Mouse (Mus musculus) cerebellum, adult 9-10 months (tissue): ENCODE measurements around the gene Cend1.
"Not testable (repeated sequence)": the region's sequence is repeated elsewhere in the genome, so short reads cannot be mapped to it uniquely, and the experiment has no call there.

ENCODE experiments used
- DNase-seq: peaks from one replicate; pipeline ENCODE4 v3.0.0; 2022

The Cend1 gene

DNA sequence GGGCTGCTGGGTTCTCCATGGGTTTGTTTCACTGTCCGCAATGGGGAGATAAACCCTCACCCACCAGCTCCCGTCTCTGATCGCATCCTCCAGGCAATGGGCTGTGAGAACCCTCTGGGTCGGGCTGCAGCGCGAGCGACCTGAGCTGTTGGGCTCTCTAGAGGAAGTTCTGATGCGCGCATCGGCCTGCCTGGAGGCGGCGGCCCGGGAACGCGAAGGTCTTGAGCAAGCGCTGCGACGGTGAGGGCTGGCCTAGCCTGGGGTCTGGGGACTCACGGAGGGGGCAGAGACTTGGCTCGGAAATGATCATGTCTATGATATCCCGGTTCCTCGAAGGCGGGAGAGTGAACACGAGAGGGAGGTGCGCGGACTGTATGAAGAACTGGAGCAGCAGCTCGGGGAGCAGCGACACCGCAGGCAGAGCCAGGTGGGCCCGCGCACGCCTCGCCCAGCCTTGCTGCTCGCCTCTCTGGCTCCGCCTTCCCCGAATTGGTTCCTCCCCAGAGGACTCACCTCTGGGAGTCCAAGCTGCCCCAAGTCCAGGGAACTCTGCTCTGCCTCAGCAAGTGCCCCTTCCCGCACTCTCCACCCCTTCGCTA, 35.4 kb upstream of the Cend1 start:
- no peak for DNase-seq

DNA sequence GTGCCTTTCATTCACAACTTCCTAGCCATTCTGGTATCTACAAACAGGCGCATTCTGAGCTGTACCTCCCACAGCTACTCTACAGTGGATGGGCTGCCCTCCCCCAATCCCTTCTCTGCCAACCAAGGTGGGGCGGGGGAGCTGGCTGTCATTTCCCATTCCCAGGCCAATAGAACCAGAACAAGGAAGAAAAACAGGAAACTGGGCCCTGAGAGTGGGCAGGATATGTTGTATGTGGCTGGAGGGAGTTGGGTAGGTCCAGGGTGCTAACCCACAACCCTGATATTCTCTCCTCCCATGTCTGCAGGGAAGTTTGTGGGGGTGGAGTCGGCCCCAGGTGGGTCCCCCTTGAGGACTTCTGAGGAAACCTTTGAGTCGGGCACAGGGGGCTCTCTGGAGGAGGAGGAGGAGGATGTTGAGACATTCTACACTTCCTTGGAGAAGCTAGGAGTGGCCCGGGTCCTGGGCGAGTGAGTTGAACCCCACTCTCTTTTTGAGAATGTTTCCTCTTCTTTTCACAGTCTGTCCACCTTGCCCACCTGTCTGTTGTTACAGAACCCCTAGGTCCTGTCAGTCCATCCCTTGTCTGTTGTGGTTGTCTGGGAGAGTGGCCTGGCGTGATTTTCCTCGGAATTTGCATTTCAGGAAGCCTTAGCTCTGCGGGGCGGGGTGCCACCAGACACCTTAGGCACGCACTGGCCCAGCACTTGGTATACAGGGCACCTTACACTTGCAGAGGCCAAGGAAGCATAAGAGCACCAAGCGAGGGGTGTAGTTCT, 34.7 kb upstream of the Cend1 start:
- no peak for DNase-seq

DNA sequence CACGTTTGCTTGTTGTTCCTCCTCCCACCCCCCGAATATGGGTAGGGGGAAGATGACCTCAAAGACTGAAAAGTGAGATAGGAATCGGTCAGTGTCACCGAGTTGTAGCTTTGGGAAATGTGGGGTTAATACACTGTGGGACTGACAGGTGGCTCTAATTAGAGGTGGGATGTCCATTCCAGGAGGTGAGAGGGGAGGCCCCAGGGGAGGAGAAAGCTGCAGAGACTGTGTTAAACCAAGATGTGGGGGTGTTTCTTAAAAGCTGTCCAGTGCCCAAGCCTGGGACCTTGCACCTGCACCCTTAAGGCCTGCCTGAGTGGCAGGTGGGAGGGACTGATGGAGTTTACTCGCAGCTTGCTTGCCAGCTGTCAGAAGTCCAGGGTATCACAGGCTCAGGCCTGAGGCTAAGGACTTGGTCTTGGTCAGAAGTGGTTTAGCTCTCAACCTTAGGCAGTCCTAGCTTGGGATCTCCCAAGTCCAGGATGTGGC, 33.1 kb upstream of the Cend1 start:
- DNase-seq: no peak

DNA sequence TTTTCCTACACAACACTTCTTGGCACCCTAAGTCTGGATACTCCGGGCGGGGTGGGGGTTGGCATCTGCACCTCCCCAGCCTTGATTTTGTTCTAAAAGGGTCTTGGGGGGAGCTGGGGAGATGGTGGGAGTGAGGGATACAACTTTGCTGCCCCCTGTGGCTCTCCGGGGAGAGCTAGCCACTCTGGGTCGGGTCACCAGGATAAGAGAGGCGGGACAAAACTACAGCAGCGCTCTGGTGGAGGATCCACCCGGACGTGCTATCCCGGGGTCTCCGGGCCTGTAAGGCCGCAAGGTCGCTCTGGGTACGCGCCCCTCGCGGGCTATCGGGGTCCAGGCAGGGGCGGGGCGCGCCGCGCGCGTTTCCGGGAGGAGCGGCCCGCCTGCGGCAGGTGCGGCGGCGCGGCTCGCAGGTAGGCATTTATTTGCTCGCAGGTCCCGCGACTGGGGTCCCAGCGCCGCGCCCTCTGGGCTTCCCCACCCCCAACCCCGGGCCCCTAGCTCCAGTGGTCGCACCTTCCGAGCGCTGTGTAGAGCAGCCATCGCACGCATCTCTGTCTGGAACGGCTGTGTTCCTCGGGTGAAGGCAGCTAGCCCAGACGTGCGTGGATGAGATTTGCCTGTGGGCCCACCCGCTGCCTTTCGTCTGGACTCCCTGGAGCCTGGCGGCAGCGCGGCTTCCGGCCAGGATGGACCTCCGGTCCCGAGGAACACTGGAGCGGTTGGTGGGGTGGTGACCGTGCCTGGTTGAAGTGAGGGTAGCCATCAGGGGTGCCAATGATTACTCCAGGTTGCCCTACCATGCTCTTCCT, 32.4 kb upstream of the Cend1 start:
- DNase-seq: no peak

DNA sequence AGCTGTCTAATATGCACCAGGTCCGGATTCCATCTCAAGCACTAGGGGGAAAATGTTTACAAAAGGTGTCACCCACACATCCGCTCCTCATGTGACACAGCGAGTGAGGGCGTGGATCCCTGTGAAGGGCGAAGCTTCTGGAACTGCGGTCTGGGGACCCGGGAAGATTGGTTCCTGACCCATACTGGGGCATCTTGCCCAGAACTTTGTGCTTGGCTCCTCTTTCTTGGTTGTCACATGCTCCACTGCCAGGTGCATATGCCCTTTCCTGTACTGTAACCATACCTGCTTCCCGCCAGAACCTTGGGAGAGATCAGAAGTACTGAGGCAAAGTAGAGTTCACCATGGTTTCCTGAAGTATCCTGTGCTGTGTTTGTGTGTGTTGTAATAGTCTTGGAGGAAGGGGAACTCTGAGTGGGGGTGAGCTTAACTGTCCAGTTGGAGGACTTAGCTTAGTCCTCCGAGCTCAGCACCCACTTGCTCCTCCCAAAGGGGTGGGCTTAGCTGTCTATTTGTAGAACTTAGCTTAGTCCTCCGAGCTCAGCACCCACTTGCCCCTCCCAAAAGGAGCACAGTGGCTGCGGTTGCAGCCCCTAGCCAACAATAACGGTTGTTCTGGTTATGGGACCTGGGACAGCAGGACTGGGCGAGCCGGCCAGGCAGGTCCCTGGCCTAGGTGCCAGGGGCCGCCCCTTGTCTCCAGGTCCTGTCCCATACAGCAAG, 31.3 kb upstream of the Cend1 start, which contains the start of gene Cracr2b:
Gene Cracr2b (plus strand): TSS at position 704 of the 723 bp plus-strand sequence.
- DNase-seq: no peak

DNA sequence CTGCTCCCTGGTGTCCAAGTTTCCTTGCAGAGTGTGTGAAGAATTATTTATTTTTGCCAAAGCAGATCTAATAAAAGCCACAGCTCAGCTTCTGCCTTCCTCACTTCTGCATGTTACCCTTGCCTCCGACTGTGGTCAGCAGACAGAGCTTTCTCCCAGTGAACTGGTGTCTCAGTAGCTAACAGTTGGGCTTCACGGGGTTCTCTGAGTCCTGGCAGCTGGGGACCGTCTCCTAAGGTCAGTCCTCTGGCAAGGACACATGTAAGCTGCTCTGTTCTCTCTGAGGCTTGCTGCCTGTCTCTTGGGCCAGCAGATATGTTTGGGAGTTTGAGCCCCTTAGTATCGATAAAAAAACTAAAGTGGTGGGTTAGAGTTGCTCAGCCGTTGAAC, 30.7 kb upstream of the Cend1 start:
- DNase-seq: no peak

DNA sequence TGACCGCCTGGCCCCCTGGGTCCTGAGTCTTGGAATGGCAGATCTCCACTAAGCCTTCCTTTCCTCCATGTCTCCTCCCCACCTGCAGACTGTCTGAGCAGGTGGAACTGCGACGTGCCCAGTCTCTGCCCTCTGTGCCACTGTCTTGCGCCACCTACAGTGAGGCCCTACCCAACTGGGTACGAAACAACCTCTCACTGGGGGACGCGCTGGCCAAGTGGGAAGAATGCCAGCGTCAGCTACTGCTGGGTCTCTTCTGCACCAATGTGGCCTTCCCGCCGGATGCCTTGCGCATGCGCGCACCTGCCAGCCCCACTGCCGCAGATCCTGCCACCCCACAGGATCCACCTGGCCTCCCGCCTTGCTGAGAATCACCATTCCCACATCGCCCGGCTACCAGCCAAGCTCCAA, 30.0 kb upstream of the Cend1 start:
- DNase-seq: peak; percentile 88

DNA sequence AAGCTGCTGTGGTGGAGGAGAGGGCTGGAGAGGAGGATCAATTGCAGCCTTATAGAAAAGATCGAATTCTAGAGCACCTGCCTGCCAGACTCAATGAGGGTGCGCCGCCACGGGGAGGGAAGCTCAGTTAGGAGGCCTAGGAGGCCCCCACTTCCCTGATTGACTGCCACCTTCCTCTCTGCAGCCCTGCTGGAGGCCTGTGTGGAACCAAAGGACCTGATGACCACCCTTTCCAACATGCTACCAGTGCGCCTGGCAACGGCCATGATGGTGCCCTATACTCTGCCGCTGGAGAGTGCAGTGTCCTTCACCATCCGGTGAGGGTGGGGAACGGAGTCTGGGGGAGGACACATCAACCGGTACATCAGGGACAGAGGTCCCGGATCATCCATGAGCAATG, 29.4 kb upstream of the Cend1 start:
- DNase-seq: no peak

DNA sequence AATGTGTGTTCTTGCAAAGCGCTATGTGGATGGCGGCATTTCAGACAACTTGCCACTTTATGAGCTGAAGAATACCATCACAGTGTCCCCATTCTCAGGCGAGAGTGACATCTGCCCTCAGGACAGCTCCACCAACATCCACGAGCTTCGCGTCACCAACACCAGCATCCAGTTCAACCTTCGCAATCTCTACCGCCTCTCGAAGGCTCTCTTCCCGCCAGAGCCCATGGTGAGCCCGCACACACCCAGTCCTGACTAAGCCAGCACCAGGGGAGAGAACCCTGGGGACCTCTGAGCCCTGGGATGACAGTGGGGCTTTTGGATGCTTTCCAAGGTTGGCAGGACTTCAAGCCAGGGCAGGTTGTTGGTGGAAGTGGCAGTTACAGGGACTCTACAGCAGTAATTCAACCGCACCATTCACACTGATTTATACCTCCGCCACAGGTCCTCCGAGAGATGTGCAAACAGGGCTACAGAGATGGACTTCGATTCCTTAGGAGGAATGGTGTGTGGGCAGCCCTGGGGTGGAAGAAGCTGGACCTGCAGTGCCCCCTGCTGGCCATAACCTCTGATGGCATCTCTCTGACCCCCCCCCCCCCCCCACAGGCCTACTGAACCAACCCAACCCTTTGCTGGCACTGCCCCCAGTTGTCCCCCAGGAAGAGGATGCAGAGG, 28.8 kb upstream of the Cend1 start:
- peak; percentile 77 for DNase-seq

DNA sequence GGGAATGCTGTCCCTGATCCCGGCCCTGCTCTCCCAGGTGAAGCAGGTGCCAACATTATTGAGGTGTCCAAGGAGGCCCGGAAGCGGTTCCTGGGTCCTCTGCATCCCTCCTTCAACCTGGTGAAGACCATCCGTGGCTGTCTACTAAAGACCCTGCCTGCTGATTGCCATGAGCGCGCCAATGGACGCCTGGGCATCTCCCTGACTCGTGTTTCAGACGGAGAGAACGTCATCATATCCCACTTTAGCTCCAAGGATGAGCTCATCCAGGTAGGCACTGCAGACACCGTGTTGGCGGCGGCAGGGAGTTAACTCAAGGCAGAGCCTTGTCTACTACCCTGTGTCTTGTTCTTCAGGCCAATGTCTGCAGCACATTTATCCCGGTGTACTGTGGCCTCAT, 27.9 kb upstream of the Cend1 start:
- DNase-seq: no peak

DNA sequence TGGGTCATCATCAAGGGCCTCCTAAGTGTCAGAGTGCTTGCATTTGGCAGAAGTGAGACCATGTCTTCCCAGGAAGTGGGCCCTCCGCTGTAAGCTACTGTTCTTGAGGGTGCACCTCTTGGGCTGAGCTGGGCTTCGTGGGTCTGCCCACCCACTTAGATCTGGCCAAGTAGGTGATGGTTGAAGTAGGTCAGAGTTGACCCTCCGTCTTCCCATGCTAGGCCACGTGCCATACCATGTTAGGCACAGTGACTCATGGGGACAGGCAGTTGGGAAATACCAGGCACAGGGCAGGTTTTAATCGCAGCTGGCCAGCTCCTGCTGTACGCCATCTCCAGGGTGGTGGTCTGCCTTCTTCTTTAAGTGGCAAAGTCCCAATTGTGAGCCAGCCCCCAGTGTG, 27.4 kb upstream of the Cend1 start:
- no peak for DNase-seq

DNA sequence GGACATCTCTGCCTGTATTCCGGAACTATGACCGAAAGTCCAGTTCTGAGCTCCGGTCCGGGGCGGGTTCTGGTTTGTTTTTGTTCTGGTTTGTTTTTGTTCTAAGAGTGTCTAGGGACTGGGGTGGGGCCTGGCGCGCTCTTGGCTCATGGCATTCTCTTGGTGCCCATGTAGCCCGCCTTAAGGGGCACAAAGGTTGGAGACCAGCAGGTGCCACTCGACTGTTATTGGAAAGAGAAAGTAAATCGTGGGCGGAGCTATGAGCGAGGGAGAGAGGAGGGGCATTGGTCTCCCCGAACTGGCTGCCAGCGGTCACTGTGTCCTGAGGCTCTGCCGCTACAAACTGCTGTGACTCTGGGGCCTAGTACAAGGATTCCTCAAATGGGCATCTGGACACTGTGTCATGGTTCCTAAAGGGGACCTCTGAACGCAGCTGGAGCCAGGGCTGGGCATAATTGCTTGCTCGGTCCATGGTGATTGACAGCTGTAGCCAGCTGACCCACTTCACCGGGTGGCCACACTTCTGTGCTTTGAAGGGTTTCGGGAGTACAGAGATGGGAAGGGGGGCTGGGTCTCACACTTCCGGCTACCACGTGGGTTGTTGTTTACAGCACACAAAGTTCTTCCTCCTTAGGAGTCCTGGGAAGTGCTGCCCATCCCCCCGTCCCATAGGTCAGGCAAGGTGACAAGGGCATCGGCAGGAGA, 26.5 kb upstream of the Cend1 start:
- peak; percentile 84 for DNase-seq

DNA sequence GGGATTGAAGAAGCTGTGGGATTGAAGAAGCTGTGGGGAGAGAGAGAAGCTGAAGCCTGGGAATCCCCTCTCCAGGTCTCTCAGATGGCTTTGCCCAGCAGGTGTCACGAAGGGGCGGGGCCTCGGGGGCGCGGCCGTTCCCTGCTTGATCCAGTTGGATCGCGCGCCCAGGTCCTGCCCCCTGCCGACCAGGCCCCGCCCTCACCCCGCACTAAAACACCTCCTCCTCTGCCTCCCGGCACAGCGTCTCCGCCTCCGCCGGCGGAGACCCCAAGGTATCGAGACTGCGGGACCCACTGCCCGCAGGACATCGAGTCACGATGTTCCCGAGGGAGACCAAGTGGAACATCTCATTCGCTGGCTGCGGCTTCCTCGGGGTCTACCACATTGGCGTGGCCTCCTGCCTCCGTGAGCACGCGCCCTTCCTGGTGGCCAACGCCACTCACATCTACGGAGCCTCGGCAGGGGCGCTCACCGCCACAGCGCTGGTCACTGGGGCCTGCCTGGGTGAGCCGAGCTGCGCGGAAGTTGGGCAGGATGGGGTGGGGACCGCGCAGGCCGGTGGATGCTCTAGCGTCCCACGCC, 25.8 kb upstream of the Cend1 start, which contains the start of gene Pnpla2:
Gene Pnpla2 (plus strand): TSS at position 232 of the 585 bp plus-strand sequence.
- DNase-seq: peak; percentile 90

DNA sequence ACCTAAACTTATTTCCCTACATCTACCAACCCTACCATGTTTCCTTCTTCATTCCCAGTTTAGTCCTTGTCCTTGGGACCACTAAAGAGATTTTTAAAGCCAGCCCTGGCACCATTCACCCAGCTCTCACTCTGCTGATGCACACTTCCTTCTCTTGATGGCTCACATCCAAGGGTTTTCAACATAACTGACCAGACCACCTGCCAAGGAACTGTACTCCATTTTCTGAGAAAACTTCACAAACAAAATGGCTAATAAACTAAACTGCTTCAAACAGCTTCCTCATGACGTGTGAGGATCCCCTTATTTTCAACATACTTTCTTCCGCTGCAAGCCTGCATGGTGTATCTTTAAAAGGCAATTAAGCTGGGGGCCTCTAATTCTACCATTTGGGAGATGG, 24.3 kb upstream of the Cend1 start:
- DNase-seq: no peak

DNA sequence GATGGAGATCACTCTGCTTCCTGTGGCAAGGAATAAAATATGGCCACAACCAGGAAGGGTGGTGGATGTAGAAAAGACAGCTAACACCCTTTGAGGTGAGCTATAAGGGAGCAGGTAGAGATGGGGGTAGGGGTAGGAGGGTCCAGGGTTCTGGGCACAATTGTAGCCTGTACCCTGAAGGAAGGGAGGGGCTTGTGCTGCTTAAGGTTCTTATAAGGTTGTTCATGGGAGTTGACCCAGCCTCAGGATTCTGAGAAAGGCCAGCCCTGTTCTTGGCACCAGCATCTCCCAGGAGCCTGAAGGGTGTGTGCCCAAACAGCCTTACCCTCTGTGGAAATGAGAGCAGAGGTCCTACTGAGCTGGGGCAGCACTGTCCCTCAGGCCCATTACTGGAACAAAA, 22.6 kb upstream of the Cend1 start:
- no peak for DNase-seq

DNA sequence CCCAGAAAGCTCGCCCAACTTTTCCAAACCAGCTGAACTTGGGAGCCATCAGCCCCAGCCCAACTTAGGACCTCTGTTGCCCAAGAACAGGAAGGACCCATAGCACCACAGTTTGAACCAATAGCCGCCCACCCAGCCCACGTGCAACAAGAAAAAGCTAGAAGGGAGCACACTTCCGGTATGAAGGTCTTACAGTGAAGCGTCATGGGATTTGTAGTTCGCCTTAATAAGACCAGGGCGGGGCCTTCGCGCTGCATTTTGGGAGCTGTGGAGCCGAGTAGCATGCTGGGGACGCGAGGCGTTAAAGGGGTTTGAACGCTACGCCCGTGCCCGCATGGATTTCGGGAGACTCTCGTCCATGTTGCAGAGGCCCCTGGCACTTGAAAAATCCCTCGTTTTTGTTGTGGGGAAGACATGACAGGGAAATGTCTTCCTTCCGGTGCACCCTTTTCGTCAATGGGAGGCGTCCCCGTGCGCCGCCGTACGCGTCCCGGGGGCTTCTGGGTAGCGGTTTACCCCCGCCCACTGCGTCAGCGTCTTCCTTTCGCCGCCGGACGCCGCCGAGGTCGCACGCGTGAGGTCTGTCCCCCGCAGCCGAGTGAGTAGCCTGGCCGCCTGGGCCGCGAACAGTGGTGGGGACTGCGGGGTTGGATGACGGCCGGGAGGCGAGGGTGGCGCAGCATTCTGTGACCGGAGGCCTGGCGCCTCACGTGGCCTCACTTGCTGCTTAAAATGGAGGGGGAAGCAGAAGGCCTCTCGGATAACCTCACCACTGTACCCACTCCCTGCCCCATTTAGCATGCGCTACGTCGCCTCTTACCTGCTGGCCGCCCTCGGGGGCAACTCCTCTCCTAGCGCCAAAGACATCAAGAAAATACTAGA, 18.1 kb upstream of the Cend1 start, which contains the start of gene Rplp2:
Gene Rplp2 (plus strand): TSS at position 261 of the 882 bp plus-strand sequence.
- peak; percentile 94 for DNase-seq

DNA sequence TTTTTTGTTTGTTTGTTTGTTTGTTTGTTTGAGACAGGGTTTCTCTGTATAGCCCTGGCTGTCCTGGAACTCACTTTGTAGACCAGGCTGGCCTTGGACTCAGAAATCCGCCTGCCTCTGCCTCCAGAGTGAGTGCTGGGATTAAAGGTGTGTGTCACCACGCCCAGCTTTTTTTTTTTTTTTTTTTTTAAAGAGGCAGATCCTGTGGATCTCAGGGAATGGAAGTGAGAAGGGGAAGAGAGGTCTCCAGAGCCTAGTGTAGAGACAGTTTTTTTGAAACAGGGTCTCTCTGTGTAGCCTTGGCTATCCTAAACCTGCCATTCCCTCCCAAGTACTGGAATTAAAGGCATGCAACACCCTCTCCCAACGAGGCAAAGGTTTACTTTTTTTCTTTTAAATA, 17.1 kb upstream of the Cend1 start:
- DNase-seq: not testable (repeated sequence)

DNA sequence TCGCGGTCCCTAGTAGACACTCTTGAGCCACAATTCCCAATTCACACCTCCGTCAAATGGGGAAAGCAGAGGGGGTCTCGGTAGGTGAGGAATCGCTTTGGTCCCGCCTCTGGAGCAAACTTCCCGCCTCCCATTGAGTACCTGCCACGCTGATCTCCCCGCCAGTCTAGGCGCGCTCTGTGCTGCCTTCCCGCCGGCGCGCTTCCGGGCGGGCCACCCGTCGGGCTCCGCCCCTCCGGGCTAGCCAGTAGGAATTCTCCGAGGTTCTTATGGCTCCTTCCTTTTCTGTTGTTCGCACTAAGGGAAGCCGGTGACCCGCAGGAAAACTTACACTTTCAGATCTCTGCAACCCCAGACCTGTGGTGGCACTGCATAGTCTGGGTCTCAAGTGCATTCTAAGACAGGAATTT, 14.5 kb upstream of the Cend1 start, which contains the start of gene Pidd1:
Gene Pidd1 (minus strand): TSS at position 198 of the 410 bp plus-strand sequence.
- no peak for DNase-seq

DNA sequence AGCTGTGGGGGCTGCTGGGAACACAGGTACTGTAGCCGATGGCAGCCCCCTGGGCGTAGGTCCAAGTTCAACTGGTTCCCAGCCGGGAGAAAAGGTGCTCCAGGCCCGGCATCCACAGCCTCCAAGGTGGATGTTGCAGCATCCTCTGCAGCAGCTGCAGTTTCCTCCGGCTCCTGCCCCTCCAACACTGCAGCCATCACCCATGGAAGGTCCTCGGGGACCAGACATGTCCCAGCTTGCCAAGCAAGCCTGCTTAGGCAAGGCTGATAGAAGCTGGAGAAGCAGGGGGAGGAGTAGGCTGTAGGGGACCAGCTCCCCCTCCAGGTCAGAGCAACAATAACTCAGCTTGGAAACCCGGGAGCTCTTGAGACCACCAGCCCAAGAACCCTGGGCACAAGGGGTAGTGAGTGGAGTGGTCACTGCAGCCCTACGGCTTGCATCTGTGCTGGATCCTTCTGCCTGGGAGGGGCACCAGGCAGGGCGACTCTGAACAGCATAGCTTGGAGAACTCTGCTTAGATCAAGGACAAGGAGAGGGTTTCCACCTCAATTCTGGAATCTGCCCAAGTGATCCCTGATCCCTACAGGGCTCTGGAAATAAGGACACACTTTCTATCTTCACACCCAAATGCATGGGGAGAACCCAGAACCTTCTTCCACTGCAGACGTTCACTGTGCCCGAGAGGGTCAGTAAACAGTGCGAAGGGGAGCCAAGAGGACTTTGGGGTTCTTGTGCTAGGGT, 14.0 kb upstream of the Cend1 start:
- peak; percentile 55 for DNase-seq
